Mouse (Mus musculus): Measurements from ENCODE around the gene Atp11b. TPM values are rescaled to one million over a fixed set of nuclear protein-coding genes. Genes with fewer than 3 reads are reported as not detected.

Atp11b gene
- total RNA-seq, 4 experiments from 2014 or later, result 14.6 to 16.8 (median 14.8) TPM

- DNase-seq (ENCODE audit: low spot score in 2 of 2), result no peak
Measured at GRCm38 (mm10) chr3:35764637-35765617, 11.0 kb downstream of the Atp11b start.

- no peak for DNase-seq (ENCODE audit: low spot score in 2 of 2)
Measured at GRCm38 (mm10) chr3:35779748-35780147, 25.8 kb downstream of the Atp11b start.

DNA sequence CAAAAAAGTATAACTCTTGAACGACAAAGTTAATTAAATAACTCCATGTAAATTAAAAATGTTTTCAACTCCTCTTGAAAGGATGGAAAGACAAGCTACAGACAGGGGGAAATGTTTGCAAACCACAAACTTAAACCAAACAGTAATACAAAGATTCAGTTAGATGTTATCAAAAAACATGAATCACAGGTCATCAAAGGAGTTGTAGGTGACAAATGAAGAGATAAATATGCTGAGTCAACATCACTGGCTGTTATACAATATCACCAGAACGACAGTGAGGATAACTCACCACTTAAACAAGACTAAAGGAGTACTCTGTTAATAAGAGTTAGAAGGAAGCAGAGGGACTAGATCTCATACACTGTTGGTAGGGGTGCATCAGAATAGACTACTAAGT lies 48.1 kb downstream of the Atp11b start:
- no peak for DNase-seq (ENCODE audit: low spot score in 2 of 2)

DNA sequence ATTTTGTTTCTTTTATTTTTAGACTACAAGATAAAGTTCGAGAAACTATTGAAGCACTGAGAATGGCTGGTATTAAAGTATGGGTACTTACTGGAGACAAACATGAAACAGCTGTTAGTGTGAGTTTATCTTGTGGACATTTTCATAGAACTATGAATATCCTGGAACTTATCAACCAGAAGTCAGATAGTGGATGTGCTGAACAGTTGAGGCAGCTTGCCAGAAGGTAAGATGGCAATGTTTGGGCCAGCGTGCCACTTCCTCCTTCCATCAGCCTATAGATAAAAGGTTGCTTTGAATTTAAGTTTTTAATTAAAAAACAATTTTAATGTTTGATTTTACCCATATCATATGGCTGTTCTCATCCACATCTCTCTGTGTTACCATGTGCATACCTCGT lies 66.0 kb downstream of the Atp11b start:
- no peak for DNase-seq (ENCODE audit: low spot score in 2 of 2)

GRCm38 (mm10) chr3:35822036-35822435 lies 68.1 kb downstream of the Atp11b start:
- DNase-seq (ENCODE audit: low spot score in 2 of 2), result no peak

- DNase-seq (ENCODE audit: low spot score in 2 of 2), result no peak
Measured at GRCm38 (mm10) chr3:35849326-35849725, 95.4 kb downstream of the Atp11b start.

- DNase-seq (ENCODE audit: low spot score in 2 of 2), result no peak
Measured at GRCm38 (mm10) chr3:35883267-35883666, 129.4 kb downstream of the Atp11b start.

DNA sequence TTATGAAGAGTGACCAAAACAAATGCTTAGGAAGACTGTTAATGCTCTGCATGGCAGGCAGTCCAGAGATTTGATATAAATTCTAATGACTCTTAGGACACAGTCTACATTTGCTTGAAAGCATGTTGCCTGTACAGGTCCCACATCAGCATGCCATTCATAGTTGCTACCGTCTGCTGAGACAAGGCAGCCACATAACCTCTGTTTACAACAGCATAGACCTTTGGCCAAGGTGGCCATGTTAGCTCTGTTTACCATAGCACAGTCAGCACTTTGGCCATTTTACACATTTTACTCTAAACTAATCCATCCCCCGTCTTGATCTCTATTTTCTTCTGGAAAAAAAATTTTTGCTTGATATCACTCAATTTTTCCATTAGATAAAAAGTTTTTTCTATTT lies 135.6 kb downstream of the Atp11b start:
- no peak for DNase-seq (ENCODE audit: low spot score in 2 of 2)

- DNase-seq (ENCODE audit: low spot score in 2 of 2), result no peak
Measured at GRCm38 (mm10) chr3:35891123-35891522, 137.2 kb downstream of the Atp11b start.

DNA sequence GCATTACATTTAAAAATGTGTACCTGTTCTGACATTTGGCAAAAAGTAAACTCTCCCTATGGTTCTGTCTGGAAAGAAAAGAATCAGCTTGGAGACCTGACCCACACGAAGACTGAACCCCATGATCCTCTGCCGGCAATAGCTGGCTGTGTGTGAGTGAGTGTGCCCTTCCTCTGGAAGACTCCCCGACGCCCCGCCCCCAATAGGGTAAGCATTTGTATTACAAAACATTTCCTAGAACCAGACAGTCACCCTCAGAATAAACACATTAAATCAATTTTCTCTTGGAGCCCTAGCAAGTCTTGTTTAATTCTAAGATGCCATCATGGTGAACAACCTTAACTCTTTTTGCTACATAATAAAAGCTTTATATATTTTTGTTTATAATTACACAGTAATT lies 139.2 kb downstream of the Atp11b start:
- no peak for DNase-seq (ENCODE audit: low spot score in 2 of 2)

- DNase-seq (ENCODE audit: low spot score in 2 of 2), result no peak
Measured at GRCm38 (mm10) chr3:35897900-35898299, 144.0 kb downstream of the Atp11b start.

GRCm38 (mm10) chr3:35899109-35899508 lies 145.2 kb downstream of the Atp11b start:
- DNase-seq (ENCODE audit: low spot score in 2 of 2), result no peak

DNA sequence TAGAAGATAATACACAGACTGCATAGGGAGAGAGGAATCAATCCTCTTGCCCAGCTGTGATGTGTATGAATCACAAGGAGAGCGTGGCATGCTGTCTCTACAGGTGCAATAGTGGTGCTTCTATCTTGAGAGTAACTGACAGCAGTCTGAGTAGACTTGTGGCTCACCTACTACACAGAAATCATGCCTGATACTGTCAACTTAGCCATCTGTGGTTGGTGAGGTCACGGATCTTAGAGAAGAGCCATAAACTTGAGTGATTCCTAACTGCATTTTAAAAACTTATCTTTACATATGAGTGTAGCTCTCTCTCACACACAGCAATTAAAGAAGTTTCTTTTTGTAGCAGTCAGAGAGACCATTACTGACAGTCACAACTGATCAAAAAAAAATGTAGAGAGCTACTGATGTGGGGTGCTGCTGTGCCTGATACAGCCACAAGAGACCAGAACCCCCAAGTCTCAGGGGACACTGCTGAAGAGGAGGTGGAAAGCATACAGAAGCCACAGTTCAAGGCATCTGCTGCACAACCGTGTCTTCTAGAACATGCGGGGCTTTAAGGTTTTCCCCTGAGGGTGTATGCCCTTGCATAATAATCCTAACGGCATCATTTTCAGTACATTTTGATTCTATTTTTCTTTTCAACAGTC lies 146.8 kb downstream of the Atp11b start:
- no peak for DNase-seq (ENCODE audit: low spot score in 2 of 2)

Other genes with a start within 250 kb of the Atp11b start
- 10 to 100 TPM; 83.7 to 88.8 (median 84.8) TPM for gene Dcun1d1, start 183.3 kb downstream of the Atp11b start, total RNA-seq (2022)
- gene Mccc1, start 246.6 kb downstream of the Atp11b start, total RNA-seq (2022), result 10 to 100 TPM; 30.8 to 35.0 (median 31.7) TPM